Mouse (Mus musculus) liver, postnatal 0 days (tissue): ENCODE measurements around the gene Ccdc85c. TPM values are rescaled to one million over a fixed set of nuclear protein-coding genes. Genes with fewer than 3 reads are reported as not detected.

Experiments
- ATAC-seq: fragments of 200-750 bp; cut with Nextera tagmentation; 2 replicates; pipeline ENCODE4 v1.8.0; 2017; ENCODE audit warnings: mild to moderate bottlenecking, moderate library complexity
- DNase-seq: peaks from one replicate; pipeline ENCODE4 v3.0.0-alpha.2; 2016
- H3K27ac ChIP-seq: fragments of 300-500 bp; sonication (generic); 2 replicates; pipeline ENCODE4 v1.5.1; 2014; ENCODE audit warnings: antibody characterized with exemption, moderate library complexity, mild to moderate bottlenecking, low read depth
- H3K27me3 ChIP-seq: fragments of 300-500 bp; sonication (generic); 2 replicates; pipeline ENCODE4 v1.6.1; 2014; ENCODE audit warnings: low read length, control low read depth, mixed read lengths; ENCODE audit not compliant: insufficient read depth
- H3K36me3 ChIP-seq: fragments of 300-500 bp; sonication (generic); replicated peaks from 2 replicates; pipeline ENCODE4 v1.6.1; 2014; ENCODE audit warnings: mild to moderate bottlenecking, control low read depth, low read length, moderate library complexity, mixed read lengths; ENCODE audit not compliant: insufficient read depth
- H3K4me1 ChIP-seq: fragments of 300-500 bp; sonication (generic); 2 replicates; pipeline ENCODE4 v1.6.1; 2014; ENCODE audit warnings: antibody characterized with exemption, mild to moderate bottlenecking, control low read depth; ENCODE audit not compliant: insufficient read depth
- H3K4me2 ChIP-seq: fragments of 300-500 bp; sonication (generic); 2 replicates; pipeline ENCODE4 v1.6.1; 2014; ENCODE audit warnings: low read depth, mild to moderate bottlenecking, low read length, moderate library complexity, mixed read lengths
- H3K4me3 ChIP-seq: fragments of 300-500 bp; sonication (generic); 2 replicates; pipeline ENCODE4 v1.5.1; 2014; ENCODE audit warnings: low read depth, low read length
- H3K9ac ChIP-seq: fragments of 300-500 bp; sonication (generic); replicated peaks from 2 replicates; pipeline ENCODE4 v1.6.1; 2014; ENCODE audit warnings: mild to moderate bottlenecking, moderate library complexity
- H3K9me3 ChIP-seq: fragments of 300-500 bp; sonication (generic); 2 replicates; pipeline ENCODE4 v1.6.1; 2016; ENCODE audit warnings: mild to moderate bottlenecking, control low read depth, low read length, mixed read lengths
- CTCF ChIP-seq: sonication (generic); IDR thresholded peaks from 2 replicates; pipeline ENCODE4 v1.5.1; 2016; ENCODE audit warnings: antibody characterized with exemption, low read depth
- EP300 ChIP-seq: IDR thresholded peaks from 2 replicates; pipeline ENCODE4 v1.6.1; 2016; ENCODE audit warnings: antibody characterized with exemption, low read depth, mild to moderate bottlenecking
- WGBS: fragments of 180-500 bp; shearing (Covaris S2); extraction: QIAGEN DNeasy Blood & Tissue Kit; methylation state at CpG from one replicate; pipeline ENCODE4 v1.1.7; 2014; ENCODE audit not compliant: insufficient replicate concordance; 5-methylcytosine and 5-hydroxymethylcytosine counted together
- polyA plus RNA-seq: library from polyadenylated mRNA; unstranded; fragments of >200 nt; fragmentation: Nextera tagmentation; extraction: Ambion mirVana; gene quantifications from 2 replicates; pipeline ENCODE4 v1.2.1, GENCODE M21; 2015

The Ccdc85c gene
- polyA plus RNA-seq, 1 experiment from 2014 or later: 1.5 TPM

DNA sequence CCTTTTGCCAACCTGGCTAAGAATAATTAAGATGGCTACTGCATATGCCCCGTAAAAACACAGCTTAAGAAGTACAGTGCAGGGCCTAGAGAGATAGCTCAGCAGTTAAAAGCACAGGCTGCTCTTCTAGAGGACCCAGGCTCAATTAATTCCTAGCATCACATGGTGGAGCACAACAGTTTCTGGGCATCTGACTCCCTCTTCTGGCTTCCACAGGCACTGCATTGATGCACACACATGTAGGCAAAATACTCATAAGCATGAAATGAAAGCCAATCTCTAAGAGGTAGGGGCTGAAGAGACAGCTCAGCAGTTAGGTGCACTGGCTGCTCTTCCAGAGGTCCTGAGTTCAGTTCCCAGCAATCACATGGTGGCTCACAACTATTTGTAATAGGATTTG lies 113.2 kb downstream of the Ccdc85c start:
- ATAC-seq: no peak
- Histone ChIP-seq H3K4me2 (no peak overlapping the region), H3K9ac (no peak overlapping the region), H3K9me3 (no peaks in the 10 kb centered on the region), H3K27me3 (no peaks in the 10 kb centered on the region), H3K36me3 (peaks cover 47% of the 10 kb centered on the region), H3K4me3 (no peak overlapping the region), H3K4me1 (no peaks in the 10 kb centered on the region), H3K27ac (no peak overlapping the region)
- DNase-seq: no peak
- TF ChIP-seq EP300 (no peak), CTCF (peak; percentile 61)
- 90% methylated on average over 1 of the region's 1 CpGs for WGBS

DNA sequence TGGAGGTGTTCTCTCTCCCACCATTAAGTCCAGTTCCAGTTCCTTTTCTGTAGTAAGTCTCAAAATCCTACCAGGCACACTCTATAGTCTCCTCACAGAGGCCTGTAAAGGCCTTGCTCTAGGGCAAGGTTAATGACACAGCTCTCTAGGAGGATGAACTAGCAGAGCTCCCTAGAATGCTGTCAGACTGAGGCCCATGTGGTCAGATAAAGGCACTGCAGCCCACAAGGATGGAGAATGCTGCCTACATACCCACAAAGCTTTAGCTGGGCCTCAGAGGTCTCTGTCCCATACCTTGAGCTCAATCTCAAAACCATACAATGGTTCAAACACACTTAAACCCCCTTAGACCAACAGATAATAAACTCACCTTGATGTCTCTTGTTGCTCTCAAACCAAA lies 115.4 kb downstream of the Ccdc85c start:
- peaks cover 65% of the 10 kb centered on the region for H3K36me3 ChIP-seq
- H3K9me3 ChIP-seq: no peaks in the 10 kb centered on the region
- H3K9ac ChIP-seq: no peak overlapping the region
- no peaks in the 10 kb centered on the region for H3K27me3 ChIP-seq
- no peaks in the 10 kb centered on the region for H3K4me1 ChIP-seq
- no peak overlapping the region for H3K27ac ChIP-seq
- TF ChIP-seq EP300 (no peak), CTCF (0 out of 2 replicates have a peak, but pooled peaks have one; percentile 14)
- DNase-seq (no peak), ATAC-seq (no peak)
- no peak overlapping the region for H3K4me2 ChIP-seq
- no peak overlapping the region for H3K4me3 ChIP-seq

Other genes with a start within 250 kb of the Ccdc85c start
- gene Setd3, start 96.1 kb downstream of the Ccdc85c start, polyA plus RNA-seq: 35.6 and 38.0 TPM in 2 replicates
- 1.7 and 1.8 TPM in 2 replicates for gene Ccnk, start 95.8 kb downstream of the Ccdc85c start, polyA plus RNA-seq
- gene Hhipl1, start 30.8 kb upstream of the Ccdc85c start, polyA plus RNA-seq: 0.02 TPM in 1 of 2 replicates, not detected in the other
- gene Cyp46a1, start 59.0 kb upstream of the Ccdc85c start, polyA plus RNA-seq: 0.09 and 0.23 TPM in 2 replicates
- gene Eml1, start 95.5 kb upstream of the Ccdc85c start, polyA plus RNA-seq: 4.6 and 4.8 TPM in 2 replicates